Mouse (Mus musculus) T-helper 2 cell (primary cell): ENCODE measurements around the gene Fam185a.

Experiments used
- in situ Hi-C: fragments of 300-600 bp; cut with MboI, MseI; formaldehyde crosslinking; loops from one replicate; pipeline ENCODE4 v1.15.1; 2025; ENCODE audit warnings: high pct_unique_total_duplicates

The Fam185a gene

GRCm38 (mm10) chr5:21420609-21421008 is 4.1 kb upstream of the Fam185a start:
- in situ Hi-C loops: loop anchor here (5.0 kb wide), 1 partner anchor 88 kb away; no protein-coding TSS in a partner anchor

DNA sequence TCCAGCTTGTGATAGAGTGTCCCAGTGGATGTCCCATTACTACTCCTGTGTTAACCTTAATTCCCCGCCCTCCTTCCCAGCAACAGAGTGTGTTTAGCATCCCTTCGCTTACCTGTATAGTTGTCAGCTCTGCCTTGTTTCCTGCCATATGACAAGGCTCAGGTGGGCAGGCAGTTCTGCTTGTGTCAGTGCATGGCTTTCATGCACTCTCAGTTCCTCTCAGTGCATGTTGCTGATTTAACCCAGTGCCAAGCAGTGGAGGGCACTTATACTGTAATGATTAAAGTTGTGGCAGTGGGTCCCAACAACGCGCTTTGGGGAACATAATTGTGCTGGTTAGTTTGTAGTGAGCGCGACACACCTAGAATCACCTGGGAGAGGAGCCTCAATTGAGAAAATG is 1.9 kb downstream of the Fam185a start:
- in situ Hi-C loops: no loop called here

GRCm38 (mm10) chr5:21434148-21434929 is 9.6 kb downstream of the Fam185a start:
- in situ Hi-C loops: no loop called here

DNA sequence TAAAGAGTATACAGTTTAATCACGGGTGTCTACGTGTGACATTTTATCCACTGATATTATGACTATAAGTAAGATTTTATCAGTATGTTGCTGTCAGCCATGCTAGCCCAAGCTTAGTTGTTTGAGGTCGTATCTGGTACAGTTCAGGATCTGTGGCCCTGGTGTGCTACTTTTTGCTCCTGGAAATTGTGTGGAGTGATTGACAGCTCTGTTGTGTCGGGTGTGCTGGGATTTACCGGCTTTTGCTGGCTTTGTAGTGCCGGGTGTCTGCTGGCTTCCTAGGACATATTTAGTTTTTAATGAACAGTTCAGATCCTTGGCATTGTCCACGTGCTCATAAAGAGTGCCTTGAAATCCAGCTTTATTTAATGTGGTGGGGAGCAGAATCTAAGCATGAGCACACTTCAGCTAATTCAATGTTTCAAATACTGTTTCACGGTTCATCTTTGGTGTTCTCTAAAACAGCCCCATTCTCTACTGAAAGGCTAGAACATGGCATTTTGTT is 11.8 kb downstream of the Fam185a start:
- in situ Hi-C loops: no loop called here

DNA sequence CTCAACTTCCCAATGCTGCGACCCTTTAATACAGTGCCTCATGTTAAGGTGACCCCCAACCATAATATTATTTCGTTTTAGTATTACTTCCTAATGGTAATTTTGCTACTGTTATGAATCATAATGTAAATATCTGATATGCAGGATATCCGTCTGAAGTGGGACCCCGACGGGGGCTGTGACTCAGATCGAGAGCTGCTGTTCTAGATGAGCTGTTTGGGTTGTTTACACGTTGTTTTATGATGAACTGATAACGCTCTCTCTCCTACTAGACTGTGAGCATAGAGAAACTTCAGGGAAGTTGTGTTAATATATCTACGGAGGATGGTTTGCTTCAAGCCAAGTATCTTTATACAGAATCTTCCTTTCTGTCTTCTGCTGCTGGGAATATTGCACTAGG is 13.7 kb downstream of the Fam185a start:
- in situ Hi-C loops: no loop called here

- in situ Hi-C loops: no loop called here
Observed at GRCm38 (mm10) chr5:21439446-21440110, 14.8 kb downstream of the Fam185a start.

- in situ Hi-C loops: no loop called here
Observed at GRCm38 (mm10) chr5:21440833-21441530, 16.2 kb downstream of the Fam185a start.

- in situ Hi-C loops: no loop called here
Observed at GRCm38 (mm10) chr5:21467387-21467786, 42.6 kb downstream of the Fam185a start.

- in situ Hi-C loops: no loop called here
Observed at GRCm38 (mm10) chr5:21468100-21468499, 43.3 kb downstream of the Fam185a start.

DNA sequence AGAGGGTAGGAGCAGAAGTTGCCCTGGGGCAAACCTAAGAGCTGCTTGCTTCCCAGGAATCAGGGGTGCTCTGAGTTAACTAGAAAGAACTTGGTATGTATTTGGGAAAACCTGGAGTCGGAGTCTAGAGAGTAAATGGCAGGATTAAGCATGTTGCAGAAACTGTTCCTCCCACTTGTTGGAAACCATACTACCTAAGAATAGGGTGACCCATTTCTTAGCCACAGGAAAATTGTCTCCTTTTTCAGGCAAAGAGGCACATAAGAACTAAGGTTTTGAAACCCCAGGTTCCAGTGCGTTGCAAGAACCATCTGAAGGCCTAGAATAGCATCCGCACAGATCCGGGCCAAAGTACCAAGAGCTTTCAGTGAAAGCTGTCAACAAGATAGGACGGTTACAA is 53.7 kb downstream of the Fam185a start:
- in situ Hi-C loops: no loop called here

DNA sequence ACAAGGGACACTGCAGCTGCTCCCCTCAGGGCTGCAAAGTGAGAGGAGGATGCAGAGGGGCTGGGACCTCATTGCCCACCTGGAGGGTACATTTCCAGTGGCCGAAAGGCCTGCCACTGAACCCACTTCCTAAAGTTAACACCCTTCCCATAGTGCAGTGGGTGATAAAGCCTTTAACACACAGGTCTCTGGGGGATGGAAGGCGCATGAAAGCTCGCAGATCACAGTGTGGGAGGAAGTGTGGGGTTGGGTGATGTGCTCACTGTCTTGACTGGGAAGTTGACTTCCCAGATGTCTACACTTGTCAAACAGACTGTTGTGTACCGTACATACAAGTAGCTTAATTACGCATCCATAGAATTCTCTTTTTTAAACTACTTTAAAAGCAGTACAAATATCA is 55.0 kb downstream of the Fam185a start:
- in situ Hi-C loops: no loop called here

- in situ Hi-C loops: no loop called here
Observed at GRCm38 (mm10) chr5:21481521-21481920, 56.8 kb downstream of the Fam185a start.

GRCm38 (mm10) chr5:21482446-21483222 is 57.9 kb downstream of the Fam185a start:
- in situ Hi-C loops: no loop called here

DNA sequence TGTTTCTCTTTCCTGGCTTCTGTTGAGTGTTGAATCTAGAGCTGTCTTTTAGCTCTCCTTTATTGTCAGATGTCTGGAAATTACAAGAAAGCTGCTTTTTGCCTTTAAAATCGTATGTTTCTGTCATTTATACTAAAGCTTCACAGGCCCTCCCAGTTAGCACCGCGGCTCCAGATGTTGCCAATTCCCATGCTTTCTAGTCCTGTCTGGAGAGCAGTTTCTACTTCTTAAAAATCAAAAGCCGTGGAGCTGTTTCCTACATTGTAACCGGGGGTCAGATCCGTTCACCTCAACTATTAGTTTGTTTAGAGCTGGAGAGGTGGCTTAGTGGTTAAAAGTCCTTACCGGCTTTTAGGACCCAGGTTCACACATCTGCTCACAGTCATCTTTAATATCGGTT is 58.5 kb downstream of the Fam185a start:
- in situ Hi-C loops: no loop called here

DNA sequence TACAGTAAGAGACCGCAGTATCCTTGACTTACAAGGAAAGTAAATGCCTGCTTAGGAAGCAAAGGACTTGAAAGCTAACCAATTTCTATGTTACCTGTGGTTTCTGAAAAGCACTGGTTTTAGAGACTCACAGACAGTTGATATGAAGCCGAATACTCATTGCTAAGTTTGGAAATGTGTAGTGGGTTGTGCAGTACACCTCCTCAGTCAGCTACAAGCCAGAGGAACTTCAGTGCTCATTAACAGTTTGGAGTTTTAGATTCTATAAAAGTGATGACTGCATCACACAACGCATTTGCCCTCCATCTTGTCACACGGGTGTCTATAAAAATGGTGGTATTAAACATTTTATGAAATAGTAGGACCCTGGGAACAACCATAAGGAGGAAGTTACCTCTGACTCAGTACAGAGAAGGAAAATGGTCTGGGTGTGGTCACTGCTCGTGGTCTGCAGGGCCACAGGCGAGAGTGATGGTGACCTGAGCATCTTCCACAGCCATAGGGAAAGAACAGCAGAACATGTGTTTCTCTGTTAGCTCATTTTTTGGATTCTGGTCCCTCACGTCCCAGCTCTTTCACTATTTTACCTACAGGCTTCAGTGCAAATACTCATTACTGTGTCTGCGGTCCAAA is 60.6 kb downstream of the Fam185a start:
- in situ Hi-C loops: no loop called here

GRCm38 (mm10) chr5:21486798-21487197 is 62.0 kb downstream of the Fam185a start:
- in situ Hi-C loops: no loop called here

DNA sequence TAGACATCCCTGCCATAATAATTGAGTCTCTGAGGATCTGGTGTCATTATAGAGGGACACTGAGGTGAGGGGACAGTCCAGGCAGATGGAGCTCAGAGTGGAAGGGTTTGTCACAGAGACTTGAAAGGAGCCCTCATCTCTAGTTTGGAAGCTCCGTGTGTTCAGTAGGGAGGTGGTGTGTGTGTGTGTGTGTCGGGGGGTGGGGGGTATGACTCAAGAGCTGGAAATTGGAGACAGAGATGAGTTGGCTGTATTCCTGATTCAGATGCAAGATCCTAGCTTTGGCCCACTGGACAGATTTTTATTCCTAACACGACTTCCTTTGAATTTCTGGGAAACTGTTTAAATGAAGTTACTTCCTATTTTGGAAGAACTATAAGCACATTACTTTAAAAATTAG is 62.5 kb downstream of the Fam185a start:
- in situ Hi-C loops: no loop called here

DNA sequence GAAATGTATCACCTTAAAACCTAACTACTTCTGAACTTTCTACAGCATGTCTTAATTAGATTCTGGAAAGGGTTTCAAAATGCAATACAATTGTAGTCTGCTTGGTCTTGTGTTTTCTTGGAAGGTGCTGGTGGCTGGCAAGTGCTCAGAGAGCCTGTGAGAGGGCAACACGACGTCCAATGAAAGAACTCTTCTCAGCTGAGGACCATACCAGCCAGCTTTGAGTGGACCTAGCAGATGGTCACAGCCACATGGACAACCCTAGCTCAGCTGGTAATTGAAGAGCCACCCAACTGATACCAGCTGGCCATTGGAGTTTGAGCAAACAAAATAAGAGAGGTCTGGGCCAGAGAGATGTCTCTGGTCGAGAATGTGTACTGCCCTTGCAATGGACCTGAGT is 63.0 kb downstream of the Fam185a start:
- in situ Hi-C loops: no loop called here

DNA sequence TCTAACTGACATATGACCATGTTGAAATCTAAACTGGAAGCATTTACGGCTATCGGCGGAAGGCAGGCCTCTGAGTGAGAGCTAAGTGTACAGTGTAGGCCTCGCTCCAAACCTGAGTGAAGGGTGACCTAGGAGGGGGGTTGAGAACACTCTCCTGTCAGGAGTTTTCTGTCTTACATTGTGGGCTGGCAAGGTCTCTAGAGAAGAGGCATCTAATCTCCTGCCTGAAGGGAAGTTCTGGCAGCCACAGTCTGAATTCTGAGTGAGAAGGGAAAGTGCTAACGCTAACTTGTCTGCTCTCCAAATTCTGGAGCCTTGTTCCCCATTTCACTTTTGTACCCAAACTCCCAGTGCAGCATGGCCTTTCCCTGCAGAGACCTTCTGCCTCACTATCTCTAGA is 63.7 kb downstream of the Fam185a start:
- in situ Hi-C loops: no loop called here

DNA sequence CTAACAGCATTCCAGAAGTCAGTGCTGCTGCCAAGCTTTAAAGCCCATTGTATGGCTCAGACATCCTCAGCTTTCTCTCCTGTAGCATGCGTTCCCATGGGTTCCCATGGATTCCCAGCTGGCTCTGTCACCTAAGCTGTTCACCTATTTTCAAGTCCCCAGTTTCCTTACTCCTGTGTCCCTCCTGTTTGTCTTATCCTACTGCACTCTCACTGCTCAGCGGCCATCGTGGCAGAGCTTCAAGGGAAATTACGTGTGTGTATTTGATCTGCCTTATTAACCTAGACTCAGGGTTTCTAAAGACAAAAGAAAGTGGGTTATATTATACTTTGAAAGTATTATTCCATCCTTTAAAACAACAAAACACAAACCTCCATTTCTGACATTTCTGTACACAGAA is 64.4 kb downstream of the Fam185a start:
- in situ Hi-C loops: no loop called here

DNA sequence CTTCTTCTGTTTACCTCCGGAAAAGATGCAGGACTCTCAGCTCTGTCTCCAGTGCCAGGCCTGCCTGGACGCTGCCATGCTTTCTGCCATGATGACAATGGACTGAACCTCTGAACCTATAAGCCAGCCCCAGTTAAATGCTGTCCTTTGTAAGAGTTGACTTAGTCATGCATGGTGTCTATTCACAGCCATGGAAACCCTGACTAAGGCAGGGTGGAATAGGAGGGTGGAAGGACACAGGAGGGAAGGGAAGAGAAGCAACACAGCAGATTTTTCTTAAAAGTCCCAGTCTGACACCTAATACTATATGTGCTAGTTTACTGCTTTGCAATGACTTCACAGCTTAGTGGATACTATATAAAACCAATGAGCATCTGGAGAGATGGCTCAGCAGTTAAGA is 66.7 kb downstream of the Fam185a start:
- in situ Hi-C loops: no loop called here
